Mouse (Mus musculus) lung, postnatal 0 days (tissue): Measurements from ENCODE around the gene Hist1h4h.

ENCODE experiments used
- CTCF ChIP-seq: IDR thresholded peaks from 2 replicates; pipeline ENCODE4 v1.5.1; 2016; ENCODE audit warnings: antibody characterized with exemption, mild to moderate bottlenecking
- EP300 ChIP-seq: IDR thresholded peaks from 2 replicates; pipeline ENCODE4 v1.6.1; 2016; ENCODE audit warnings: antibody characterized with exemption, mild to moderate bottlenecking, control low read depth

GRCm38 (mm10) chr13:23534368-23535131, 3.7 kb downstream of the Hist1h4h start:
- TF ChIP-seq CTCF (no peak), EP300 (no peak)
